Mouse (Mus musculus): Measurements from ENCODE around the gene C1rb.

DNA sequence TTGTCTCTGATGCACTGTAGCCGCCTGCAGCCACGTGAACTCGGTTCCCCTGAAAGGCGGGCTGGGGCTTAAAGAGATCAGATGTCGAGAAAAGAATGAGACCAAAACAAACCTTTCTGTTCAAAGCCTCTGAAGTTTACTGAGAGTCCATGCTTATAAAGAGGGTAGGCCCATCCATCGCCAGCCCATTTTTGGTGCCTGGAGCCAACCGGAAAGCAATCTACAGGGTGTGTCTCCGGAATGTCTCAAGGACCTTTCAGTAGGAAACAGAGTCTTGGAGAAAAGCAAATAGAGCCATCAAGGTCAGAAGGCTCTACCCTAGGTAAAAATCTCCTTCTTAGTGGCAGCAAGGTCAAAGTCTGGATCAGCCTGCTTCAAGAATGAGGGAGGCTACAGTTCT is 23.0 kb downstream of the C1rb start:
- no peak for TF ChIP-seq CTCF (IDR thresholded peaks at IDR 0.05; ENCODE audit: extremely low read depth, insufficient read length, insufficient replicate concordance, low read depth, low read length)
- no peak for TF ChIP-seq POLR2A (IDR thresholded peaks at IDR 0.05; ENCODE audit: low read depth, low read length)

All from small intestine, adult 2 months (tissue).